Mouse (Mus musculus) CD4-positive helper T cell, adult 2 months (primary cell): Measurements from ENCODE around the gene Tekt4.
A peak's percentile ranks its signal among the peaks of the same experiment; 100 is the strongest.

ENCODE experiments used
- DNase-seq: peaks from one replicate; pipeline ENCODE4 v3.0.0-alpha.2; 2012; ENCODE audit warnings: low read depth, missing footprints, low spot score

Tekt4 gene

DNA sequence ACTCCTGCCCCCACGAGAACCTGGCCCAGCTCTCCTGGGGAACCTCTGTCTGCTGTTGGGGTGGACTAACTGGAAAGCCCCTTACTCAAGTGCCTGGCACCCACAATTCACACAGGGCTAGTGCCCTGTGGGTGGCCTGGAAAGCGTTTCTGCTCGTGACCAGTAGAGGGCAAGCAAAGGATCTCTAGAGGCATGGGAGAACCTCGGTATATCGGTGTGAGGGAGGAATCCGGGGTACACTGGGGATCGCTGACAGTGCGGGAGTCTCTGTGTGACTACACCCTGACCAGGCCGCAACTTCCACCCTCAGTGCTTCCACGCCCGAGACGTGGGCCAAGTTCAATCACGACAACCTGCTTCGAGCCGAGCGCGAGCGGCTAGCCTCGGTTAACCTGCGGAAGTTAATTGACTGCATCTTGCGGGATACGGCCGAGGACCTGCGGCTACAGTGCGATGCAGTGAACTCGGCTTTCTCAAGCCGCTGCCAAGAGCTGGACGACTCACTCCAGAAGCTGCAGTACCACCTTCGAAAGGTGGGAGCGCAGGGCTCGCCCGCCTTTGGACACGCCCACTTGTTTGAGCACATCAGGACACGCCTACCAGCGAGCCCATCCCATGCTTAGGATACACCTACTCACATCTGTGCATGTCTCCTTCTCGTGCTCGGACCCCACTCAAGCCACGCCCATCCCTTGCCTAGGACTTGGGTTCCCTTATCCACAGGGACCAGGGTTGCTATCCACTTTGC lies 20.1 kb downstream of the Tekt4 start:
- peak; percentile 83 for DNase-seq

DNA sequence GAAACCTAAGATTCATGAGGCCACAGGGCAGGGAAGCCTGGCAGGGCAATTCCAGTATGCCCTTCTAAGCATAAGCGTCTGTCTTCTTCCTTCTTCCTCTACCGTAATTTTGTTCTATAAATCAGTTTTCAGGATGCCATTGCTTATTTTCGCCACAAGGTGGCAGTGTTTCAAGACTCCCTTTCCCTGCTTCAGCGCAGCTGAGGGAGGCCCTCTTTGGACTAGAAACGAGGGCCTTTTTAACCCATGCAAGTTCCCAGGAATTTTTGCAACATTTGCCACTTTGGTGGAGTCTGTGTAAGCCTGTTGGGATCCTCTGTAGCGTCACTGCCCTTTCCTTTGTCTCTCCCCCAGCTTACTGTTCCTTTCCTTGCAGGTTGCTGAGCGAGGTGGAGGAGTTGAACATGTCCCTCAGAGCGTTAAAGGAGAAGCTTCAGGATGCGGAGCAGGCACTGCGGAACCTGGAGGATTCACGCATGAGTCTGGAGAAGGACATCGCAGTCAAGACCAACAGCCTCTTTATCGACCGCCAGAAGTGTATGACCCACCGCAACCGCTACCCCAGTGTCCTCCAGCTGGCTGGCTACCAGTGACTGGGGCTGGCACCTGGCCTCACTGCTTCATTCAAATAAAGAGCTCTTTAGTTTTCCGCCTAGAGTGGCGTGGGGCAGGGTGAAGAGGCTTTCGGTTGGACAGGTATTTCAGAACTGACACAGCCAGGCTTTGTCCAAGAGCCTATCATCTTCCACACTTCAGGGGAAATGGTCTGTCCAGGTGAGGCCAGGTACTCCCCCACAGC lies 21.7 kb downstream of the Tekt4 start:
- DNase-seq = peak; percentile 62

DNA sequence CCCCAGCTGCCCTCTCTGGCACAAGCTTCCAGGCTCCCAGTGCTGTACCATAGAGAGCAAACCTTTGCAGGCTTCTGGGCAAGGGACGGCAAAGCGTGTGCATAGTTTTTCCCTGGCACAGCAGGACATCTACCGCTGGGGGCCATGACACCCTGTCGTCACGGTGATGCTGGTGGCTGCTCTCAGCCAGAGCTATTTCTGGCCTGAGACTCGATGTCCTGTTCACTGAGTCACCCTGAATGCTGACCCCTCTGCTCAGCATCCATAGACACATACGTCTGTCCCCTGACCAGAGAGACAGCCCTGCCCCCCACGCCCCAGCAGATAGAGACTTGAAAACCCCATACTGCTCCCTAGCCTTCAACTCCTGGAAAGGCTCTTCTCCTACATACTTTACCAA lies 25.7 kb downstream of the Tekt4 start:
- no peak for DNase-seq

DNA sequence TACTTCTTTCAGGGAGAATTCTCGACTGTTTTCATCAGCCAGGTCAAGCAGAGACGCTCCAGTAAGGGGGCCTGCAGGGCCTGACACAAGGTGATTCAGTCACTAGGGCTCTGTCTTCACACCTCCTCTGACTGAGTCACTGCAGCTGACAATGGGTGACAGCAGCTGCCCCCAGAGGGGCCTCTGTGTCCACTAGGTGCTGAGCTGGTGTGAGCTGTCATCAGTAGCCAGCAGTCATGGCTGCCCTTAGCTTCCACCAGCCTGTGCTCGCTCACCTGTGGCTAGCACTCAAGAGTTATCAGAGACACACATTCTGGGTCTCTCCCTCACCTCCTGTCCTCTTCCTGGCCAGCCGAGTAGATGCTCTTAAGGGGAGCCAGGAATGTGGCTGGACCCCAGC lies 26.4 kb downstream of the Tekt4 start:
- no peak for DNase-seq

DNA sequence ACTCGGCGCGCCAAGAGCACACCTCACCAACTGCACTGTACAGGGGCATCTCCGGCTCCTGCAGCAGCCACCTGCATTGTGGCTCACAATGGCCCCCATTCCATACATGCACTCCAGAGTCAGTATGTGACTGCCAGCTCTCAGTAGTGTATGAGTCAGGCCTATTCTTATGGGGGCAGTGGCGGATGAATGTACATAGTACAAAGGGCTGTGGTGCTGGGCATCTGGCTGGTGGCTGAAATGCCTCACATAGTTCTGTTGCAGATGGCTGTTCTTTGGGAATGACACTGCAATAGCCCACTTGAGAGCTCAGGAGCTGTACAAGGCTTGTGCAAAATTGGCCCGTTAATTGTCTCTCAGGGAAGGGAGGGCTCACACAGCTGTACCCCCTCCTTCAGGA lies 27.7 kb downstream of the Tekt4 start:
- DNase-seq = no peak

DNA sequence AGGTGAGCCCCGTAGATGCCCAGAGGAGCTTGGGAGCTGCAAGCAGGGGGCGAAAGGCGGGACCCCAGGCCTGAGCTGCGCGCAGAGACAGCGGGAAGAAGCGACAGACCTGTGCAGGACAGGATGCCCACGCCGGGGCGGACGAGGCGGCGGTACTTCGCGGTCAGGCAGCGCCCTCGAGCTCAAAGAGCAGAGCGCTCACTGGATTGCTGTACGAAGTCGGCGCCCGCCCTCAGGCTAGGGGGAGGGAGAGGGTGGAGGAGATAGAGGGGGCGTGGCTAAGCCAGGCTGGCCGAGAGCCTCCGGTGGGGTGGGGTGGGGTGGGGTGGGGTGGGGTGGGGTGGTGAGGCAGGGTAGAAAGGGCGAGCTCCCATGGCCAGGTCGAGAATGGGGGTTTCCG lies 42.6 kb downstream of the Tekt4 start, which contains the start of gene Sstr5:
Gene Sstr5 (minus strand): TSS at position 276 of the 400 bp plus-strand sequence.
- DNase-seq = no peak

DNA sequence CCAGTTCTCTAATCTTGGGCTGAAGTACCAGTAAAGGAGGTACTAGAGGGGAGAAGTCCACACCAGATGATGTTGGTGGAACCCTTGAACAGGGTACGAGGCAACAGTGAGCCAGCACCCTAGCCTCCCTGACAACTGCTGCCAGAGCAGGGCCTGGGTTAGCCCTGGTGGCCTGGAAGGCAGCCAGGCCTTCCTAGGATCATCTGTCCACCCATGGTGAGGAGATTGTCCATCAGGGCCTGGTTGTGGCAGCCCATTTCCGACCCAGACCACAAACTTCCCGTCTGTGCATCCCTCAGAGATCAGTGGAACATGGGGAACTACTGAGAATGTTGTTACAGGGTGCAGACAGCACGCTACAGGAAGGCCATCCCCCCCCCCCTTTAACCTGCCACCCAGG lies 48.2 kb downstream of the Tekt4 start:
- DNase-seq = no peak

DNA sequence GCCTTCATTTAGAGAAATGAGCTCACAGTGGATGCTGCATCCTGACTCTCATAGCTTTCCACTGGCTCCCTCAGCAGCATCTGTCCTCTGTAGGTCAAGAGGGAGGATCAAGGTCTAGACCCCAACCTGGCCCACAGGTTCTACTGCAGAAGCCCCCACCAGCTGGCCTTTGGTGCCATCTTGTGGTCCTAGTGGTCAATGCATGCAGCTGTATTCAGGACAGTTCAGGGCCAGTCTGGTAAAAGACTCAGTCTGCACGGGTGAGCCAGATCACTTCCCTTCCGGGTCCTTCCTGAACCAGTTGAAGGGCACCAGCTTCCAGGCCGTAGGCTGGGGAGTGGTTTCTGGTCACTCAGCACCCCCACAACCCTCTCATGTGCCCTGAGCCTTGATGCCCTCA lies 53.4 kb downstream of the Tekt4 start:
- no peak for DNase-seq

DNA sequence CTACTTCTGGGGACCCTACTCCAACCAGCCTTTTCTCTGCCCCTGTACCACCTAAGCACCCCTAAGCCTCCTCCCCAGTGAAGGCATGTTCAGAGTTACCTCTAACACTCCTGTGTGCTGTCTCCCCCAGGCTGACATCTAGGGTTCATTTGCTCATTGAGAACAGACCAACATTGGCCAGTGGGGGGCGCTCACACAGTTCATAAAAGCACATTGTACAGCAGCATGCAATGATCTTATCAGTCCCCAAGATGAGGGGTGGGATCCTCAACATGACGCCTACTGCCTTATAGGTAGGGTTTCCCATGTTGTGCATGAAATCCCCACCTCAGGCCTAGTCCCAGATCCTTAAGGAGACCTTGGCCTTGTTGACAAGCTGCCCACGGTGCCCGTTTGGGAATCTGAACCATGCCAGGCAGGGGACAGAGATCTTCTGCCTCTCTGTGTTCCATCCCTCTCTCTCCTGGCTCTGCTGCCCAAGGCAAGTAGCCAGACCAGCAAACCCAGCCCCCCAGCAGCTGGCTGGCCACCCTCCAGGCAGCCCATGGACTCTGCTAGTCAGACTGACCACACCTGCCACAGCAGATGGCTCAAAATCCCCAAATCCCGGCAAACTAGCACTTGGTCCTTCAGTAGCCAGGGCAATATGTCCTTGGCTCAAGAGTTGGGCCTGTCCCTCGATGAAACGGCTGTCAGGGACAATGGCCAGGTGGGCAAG lies 54.6 kb downstream of the Tekt4 start:
- DNase-seq = peak; percentile 11

DNA sequence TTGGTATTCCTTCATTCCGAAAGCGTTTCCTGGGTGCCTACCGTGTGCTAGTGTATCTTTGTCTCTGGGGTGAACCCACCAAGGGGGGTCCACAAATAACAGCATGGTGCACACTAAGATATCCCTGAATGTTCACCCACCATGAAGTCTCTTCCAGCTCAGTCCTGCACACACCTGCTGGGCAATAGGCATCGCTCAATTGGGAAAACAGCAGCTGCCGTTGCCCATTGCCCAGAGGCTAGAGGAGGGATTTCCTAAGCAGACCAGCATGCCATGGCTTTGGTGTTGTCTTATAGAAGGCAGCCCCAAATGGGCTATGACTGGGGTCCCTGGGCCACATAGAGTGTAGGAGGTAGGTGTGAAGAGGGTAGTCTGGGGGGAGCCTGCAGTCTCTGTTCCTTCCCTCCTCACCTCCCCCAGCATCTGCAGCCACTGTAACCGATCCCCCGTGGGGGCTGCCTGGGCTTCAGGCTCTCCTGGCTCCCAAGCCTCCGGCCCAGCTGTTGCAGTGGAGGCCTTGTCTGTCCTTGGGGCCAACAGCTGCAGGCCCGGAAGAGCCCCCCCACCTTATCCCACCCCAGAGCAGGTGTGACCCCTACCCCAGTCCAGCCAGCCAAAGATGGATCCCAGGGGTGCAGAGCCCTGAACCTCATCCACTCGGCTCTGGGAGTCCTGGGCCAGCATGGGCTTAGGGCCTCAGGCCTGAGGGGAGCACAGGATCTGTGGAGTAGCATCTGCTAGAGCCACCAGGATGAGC lies 55.8 kb downstream of the Tekt4 start:
- no peak for DNase-seq

DNA sequence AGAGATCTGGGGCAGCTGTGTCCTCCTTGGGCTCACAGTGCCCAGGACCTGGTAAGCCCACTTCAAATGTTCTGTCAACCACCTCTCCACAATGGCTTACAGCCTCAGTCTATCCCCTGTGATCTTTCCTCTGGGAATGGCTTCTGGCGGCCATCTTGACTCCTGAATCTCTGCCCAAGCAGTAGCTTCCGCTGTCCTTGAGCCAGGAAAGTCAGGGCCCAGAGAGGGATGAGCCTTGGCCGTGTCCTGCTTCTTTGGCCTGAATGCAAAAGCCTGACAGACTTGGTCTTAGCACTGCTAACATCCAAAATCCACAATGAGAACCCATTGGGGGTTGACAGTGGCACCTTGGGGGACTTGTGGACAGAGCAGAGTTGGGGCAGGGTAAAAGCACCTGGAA lies 57.5 kb downstream of the Tekt4 start:
- no peak for DNase-seq

DNA sequence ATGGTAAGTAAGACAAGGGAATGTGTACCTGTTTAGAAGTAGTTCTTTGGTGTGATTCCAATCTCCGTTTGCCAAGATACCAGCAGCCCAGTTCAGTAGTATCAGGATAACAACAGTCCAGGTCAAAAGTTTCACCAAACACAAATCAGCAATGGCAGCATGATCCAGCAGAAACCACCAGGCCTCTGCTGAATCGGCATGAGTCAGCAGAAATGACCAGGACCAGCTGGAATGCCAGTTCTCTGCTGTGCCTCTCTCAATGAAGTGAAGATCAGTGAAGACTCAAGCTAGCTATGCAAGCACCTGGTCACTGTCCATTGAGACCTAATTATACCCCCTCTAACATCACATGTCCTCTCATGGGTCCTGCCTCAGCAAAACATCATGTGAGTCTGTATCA lies 59.6 kb downstream of the Tekt4 start:
- DNase-seq = no peak

DNA sequence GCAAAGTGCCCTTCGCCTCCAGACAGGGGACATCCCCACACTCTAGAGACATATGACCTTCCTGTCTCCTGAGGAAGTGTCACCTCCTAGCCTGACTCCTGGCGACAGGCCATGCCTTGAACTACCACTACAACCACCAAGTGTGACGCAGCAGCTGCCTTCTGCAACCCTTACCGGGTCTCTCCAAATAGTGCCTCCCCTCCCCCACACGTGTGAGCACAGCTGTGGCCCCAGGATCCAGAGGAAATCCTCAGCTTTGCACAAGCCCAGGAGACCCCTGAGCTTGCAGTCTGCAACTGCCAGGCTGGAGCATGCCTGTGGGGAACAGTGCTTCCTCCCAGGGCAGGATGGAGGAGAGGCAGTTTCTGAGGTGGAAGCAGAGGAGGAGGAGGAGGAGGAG lies 61.9 kb downstream of the Tekt4 start:
- DNase-seq = no peak

DNA sequence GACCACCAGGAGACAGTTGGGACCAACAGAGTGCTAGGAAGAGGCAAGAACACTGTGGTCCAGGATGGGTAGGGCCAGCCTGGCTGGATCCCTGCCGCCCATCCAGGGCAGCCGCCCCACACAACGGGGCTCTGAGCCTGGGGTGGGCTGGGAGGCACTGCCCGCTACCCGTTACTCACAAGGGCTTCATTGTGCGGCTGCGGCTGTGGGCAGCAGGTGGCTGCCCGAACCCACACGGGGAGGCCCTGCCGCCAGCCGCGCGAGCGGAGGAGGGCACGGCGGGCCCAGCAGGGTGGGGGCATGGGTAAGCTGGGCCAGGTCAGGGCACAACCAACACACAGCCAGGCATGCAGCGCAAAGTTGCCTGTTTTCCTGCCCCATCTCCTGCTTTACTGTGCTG lies 63.7 kb downstream of the Tekt4 start:
- no peak for DNase-seq

DNA sequence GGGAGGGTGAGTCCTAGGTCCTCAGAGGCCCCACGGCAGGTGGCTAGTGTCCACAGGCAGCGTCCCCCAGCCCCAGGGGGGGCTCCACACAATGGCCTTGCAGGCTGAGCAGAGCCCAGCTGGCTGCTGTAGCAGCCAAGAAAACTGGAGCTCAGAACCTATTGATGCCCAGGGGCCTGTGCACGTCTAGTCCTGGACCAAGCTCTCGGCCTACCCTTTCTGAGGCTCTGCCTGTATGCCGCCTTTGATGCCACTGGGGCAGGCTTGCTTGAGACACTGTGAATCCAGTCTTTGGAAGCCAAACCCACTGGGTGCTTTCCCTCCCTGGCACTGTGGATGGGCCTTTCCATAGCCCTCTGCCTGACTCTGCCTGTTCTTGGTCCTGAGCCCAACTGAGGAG lies 65.1 kb downstream of the Tekt4 start:
- DNase-seq = no peak

DNA sequence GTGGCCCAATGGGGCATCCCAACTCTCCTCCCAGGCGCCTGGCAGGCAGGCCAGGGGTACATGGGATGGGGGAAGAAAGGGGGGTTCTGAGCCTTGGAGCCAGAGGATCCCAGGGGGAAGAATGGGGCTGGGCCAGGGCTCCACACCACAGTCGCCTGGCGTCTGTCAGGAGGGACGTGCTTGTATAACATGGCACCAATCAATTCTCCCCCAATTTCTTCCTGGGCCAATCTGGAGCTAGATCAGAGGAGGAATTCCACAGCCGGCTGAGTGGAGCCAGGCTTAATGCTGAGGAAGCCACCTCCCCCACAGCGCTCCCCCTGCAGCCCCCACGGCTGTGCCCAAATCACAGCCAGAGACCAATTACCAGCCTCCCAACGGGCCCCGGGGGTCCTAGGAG lies 66.1 kb downstream of the Tekt4 start:
- DNase-seq = no peak

DNA sequence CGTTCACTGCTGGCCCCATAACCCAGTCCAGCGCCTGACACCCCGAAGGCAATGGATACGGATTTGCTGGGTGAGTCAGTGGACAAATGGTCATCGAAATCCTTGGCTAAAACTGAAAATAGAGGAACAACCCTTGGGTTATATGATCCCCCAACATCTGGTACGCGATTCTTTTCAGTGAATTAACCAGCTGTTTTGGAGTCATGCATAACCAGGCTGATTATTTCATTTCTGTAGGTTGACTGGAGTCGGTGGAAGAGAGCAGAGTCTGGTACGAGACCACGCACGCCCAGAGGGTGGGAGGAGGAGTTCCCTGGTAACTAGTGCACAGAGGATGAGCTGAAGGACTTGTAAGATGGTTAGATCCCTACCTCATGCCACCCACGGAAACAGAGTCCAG lies 67.7 kb downstream of the Tekt4 start:
- DNase-seq = no peak
